In genomic region chr16:21655291-21655690, GRCm38 (mm10) we compare ENCODE assay signal across 10 mouse cellular contexts. TPM values are rescaled to one million over a fixed set of nuclear protein-coding genes. Genes with fewer than 3 reads are reported as not detected.
A peak's percentile ranks its signal among the peaks of the same experiment; 100 is the strongest.
DNase-seq lines count a peak whose midpoint lies in the region; ATAC-seq lines count a peak whose summit lies in the region.
"Had no signal": no experiment of that assay in that cellular context is flagged by ENCODE, and none has a peak within 500 bp of the region (broad histone marks: within the 10 kb centered on the region; RNA-seq: fewer than 3 reads in every experiment).

No protein-coding gene starts in this region.

- peak overlapping the region; percentile 65; the same call in 1 of the 2 replicates for H3K27ac ChIP-seq in hindbrain, embryonic 10.5 days
- no peak overlapping the region for H3K27ac ChIP-seq in hindbrain, embryonic 11.5 days (ENCODE audit: low read depth, low read length)
- H3K27ac ChIP-seq in heart, embryonic 15.5 days, result peak overlapping the region; percentile 40; the same call in 1 of the 2 replicates
- peak overlapping the region; percentile 68 for H3K27ac ChIP-seq in midbrain, embryonic 14.5 days (replicated peaks; ENCODE audit: low read depth, low read length)
- H3K27ac ChIP-seq: limb, embryonic 12.5 days had no signal

- DNase-seq in hindbrain, embryonic 10.5 days (ENCODE audit: low spot score), result no peak
- no peak for DNase-seq in hindbrain, embryonic 11.5 days (ENCODE audit: low spot score)
- DNase-seq in kidney, postnatal 25 days, result peak; percentile 45 to 62
- DNase-seq in midbrain, embryonic 14.5 days, result peak; percentile 46
- DNase-seq in adrenal gland, postnatal 25 days, result no peak
- DNase-seq in embryo, embryonic 11 days, result no peak
- DNase-seq in spleen, postnatal 4 days (ENCODE audit: low spot score in 2 of 2), result no peak

- peaks cover 40% of the 10 kb centered on the region for H3K36me3 ChIP-seq in hindbrain, embryonic 10.5 days
- 0 out of 2 replicates have a peak, but pooled peaks cover 2% of the 10 kb centered on the region for H3K36me3 ChIP-seq in hindbrain, embryonic 11.5 days (ENCODE audit: control insufficient read depth, insufficient read depth, low read length)
- peaks cover 15% of the 10 kb centered on the region; the same call in 1 of the 2 replicates for H3K36me3 ChIP-seq in heart, embryonic 15.5 days
- peaks cover 25% of the 10 kb centered on the region for H3K36me3 ChIP-seq in midbrain, embryonic 14.5 days (ENCODE audit: control insufficient read depth, insufficient read depth, low read length)
- H3K36me3 ChIP-seq: limb, embryonic 12.5 days had no signal

- H3K9me3 ChIP-seq in hindbrain, embryonic 10.5 days, result 0 out of 2 replicates have a peak, but pooled peaks cover 4% of the 10 kb centered on the region
- peaks cover 3% of the 10 kb centered on the region; the same call in 1 of the 2 replicates for H3K9me3 ChIP-seq in hindbrain, embryonic 11.5 days (ENCODE audit: control insufficient read depth, low read length)
- no peaks in the 10 kb centered on the region for H3K9me3 ChIP-seq in heart, embryonic 15.5 days (replicated peaks)
- no peaks in the 10 kb centered on the region for H3K9me3 ChIP-seq in midbrain, embryonic 14.5 days (ENCODE audit: control insufficient read depth, low read length)

- WGBS in hindbrain, embryonic 10.5 days, result 33% methylated on average over 6 of the region's 6 CpGs
- WGBS in hindbrain, embryonic 11.5 days, result 42% methylated on average over 6 of the region's 6 CpGs
- WGBS in heart, embryonic 15.5 days, result 29% methylated on average over 6 of the region's 6 CpGs
- 18% methylated on average over 6 of the region's 6 CpGs for WGBS in midbrain, embryonic 14.5 days

- H3K4me3 ChIP-seq in hindbrain, embryonic 10.5 days, result no peak overlapping the region
- no peak overlapping the region for H3K4me3 ChIP-seq in hindbrain, embryonic 11.5 days (ENCODE audit: low read depth, low read length)
- no peak overlapping the region for H3K4me3 ChIP-seq in heart, embryonic 15.5 days
- H3K4me3 ChIP-seq in midbrain, embryonic 14.5 days (replicated peaks; ENCODE audit: low read depth, low read length), result no peak overlapping the region
- H3K4me3 ChIP-seq: limb, embryonic 12.5 days had no signal

- no peak for ATAC-seq in hindbrain, embryonic 11.5 days (ENCODE audit: low FRiP score)
- ATAC-seq in heart, embryonic 15.5 days (replicated peaks; ENCODE audit: insufficient number of reproducible peaks, insufficient read depth, low FRiP score, low read depth), result no peak
- ATAC-seq in midbrain, embryonic 14.5 days (ENCODE audit: low FRiP score, low TSS enrichment), result no peak
- ATAC-seq: CD4-positive, CD25-positive, alpha-beta regulatory T cell, adult 4 months had no signal

- peaks cover 33% of the 10 kb centered on the region for H3K4me1 ChIP-seq in hindbrain, embryonic 10.5 days (replicated peaks)
- H3K4me1 ChIP-seq in hindbrain, embryonic 11.5 days (replicated peaks; ENCODE audit: control insufficient read depth, insufficient read depth, low read length), result 0 out of 2 replicates have a peak, but pooled peaks cover 3% of the 10 kb centered on the region
- H3K4me1 ChIP-seq in heart, embryonic 15.5 days (replicated peaks), result peaks cover 12% of the 10 kb centered on the region
- peaks cover 16% of the 10 kb centered on the region for H3K4me1 ChIP-seq in midbrain, embryonic 14.5 days (ENCODE audit: control insufficient read depth, insufficient read depth, low read length)
- H3K4me1 ChIP-seq: limb, embryonic 12.5 days had no signal

- H3K4me2 ChIP-seq in hindbrain, embryonic 11.5 days (replicated peaks; ENCODE audit: low read depth, low read length), result no peak overlapping the region
- no peak overlapping the region for H3K4me2 ChIP-seq in heart, embryonic 15.5 days
- no peak overlapping the region for H3K4me2 ChIP-seq in midbrain, embryonic 14.5 days (ENCODE audit: low read length)
- H3K4me2 ChIP-seq: limb, embryonic 12.5 days had no signal

- H3K9ac ChIP-seq in hindbrain, embryonic 11.5 days (ENCODE audit: low read depth, low read length), result no peak overlapping the region
- H3K9ac ChIP-seq in heart, embryonic 15.5 days, result no peak overlapping the region
- 0 out of 2 replicates have a peak overlapping the region, but pooled peaks have one; percentile 1 for H3K9ac ChIP-seq in midbrain, embryonic 14.5 days (replicated peaks; ENCODE audit: low read length)
- H3K9ac ChIP-seq: limb, embryonic 12.5 days had no signal

- no peaks in the 10 kb centered on the region for H3K27me3 ChIP-seq in hindbrain, embryonic 10.5 days (ENCODE audit: insufficient read depth, poor library complexity, severe bottlenecking)
- H3K27me3 ChIP-seq in hindbrain, embryonic 11.5 days (ENCODE audit: control insufficient read depth, insufficient read depth, low read length), result no peaks in the 10 kb centered on the region
- H3K27me3 ChIP-seq in heart, embryonic 15.5 days, result no peaks in the 10 kb centered on the region
- H3K27me3 ChIP-seq in midbrain, embryonic 14.5 days (ENCODE audit: control insufficient read depth, insufficient read depth, low read length), result no peaks in the 10 kb centered on the region
- H3K27me3 ChIP-seq: limb, embryonic 12.5 days had no signal

RNA-seq across cellular contexts. Expression of gene 2510009E07Rik, which starts 39.2 kb away (rescaled TPM):
- polyA plus RNA-seq in hindbrain, embryonic 10.5 days (2016; fragmentation: Nextera tagmentation; extraction: Ambion mirVana), result 32.9 and 34.0 TPM in 2 replicates
- 28.1 and 33.8 TPM in 2 replicates for polyA plus RNA-seq in hindbrain, embryonic 11.5 days (2014; fragmentation: Nextera tagmentation; extraction: Ambion mirVana)
- polyA plus RNA-seq in heart, embryonic 15.5 days (2015; fragmentation: Nextera tagmentation; extraction: Ambion mirVana), result 22.0 and 24.5 TPM in 2 replicates
- polyA plus RNA-seq in midbrain, embryonic 14.5 days (2014; fragmentation: Nextera tagmentation; extraction: Ambion mirVana), result 49.8 and 73.9 TPM in 2 replicates
- 16.2 and 24.8 TPM in 2 replicates for total RNA-seq in adrenal gland, postnatal 25 days (2021)

Comparison
In these comparisons a context has a peak if more than half of its experiments do, and no peak if none do; other contexts are left out.
1. DNase-seq: peak in kidney, postnatal 25 days (2 of 2) and midbrain, embryonic 14.5 days (single experiment); none in hindbrain, embryonic 10.5 days (single experiment), hindbrain, embryonic 11.5 days (single experiment), adrenal gland, postnatal 25 days (single experiment), embryo, embryonic 11 days (single experiment) and spleen, postnatal 4 days (0 of 2).